Mouse (Mus musculus): ENCODE results near the gene Rdh19.

GRCm38 (mm10) chr10:127801612-127802011, 48.1 kb upstream of the Rdh19 start:
- no peak for TF ChIP-seq POLR2A (IDR thresholded peaks at IDR 0.05; ENCODE audit: insufficient read depth, low read depth, low read length)
- TF ChIP-seq CTCF (IDR thresholded peaks at IDR 0.05; ENCODE audit: insufficient read depth, low read depth, low read length): no peak

All from olfactory bulb, adult 2 months (tissue).